Mouse (Mus musculus): ENCODE data around the gene Reep3.

Gene Reep3

DNA sequence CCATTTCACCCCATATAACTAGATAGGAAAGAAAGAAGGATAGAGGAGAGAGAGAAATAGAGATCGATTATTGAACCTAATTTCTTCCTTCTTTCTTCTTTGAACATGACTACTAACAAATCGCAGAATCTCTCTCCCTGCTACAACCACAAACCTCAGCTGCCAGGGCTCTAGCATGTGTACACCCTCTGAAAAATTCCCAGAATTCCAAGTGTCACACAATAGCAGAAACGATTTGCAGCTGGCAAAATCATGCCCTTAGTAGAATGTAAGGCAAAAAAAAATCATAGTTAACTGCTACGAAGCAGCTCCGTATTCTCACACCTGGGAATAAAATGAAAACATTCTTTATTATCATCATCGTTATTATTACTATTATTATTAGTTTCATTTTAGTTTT, 122.9 kb downstream of the Reep3 start:
- DNase-seq (ENCODE audit: low read depth, low spot score): no peak

DNA sequence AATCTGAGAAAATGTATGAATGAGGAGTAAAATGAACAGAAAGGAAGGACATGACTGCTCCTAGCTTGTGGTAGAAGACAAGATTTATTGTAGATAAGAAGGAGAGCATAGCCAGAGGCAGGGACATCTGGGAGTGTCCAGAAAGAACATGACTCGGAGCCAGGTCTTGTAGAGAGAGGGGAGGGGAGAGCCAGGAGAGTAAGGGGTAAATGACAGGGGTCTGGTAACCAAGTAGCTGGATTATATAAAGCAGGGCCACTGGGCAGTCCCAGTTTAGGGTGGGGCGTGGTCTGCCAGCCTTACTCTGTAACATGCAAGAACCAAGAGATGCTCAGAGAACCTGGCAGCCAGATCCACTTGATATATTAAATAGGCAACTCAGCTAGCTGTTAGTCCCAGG, 123.5 kb downstream of the Reep3 start:
- no peak for DNase-seq (ENCODE audit: low read depth, low spot score)

DNA sequence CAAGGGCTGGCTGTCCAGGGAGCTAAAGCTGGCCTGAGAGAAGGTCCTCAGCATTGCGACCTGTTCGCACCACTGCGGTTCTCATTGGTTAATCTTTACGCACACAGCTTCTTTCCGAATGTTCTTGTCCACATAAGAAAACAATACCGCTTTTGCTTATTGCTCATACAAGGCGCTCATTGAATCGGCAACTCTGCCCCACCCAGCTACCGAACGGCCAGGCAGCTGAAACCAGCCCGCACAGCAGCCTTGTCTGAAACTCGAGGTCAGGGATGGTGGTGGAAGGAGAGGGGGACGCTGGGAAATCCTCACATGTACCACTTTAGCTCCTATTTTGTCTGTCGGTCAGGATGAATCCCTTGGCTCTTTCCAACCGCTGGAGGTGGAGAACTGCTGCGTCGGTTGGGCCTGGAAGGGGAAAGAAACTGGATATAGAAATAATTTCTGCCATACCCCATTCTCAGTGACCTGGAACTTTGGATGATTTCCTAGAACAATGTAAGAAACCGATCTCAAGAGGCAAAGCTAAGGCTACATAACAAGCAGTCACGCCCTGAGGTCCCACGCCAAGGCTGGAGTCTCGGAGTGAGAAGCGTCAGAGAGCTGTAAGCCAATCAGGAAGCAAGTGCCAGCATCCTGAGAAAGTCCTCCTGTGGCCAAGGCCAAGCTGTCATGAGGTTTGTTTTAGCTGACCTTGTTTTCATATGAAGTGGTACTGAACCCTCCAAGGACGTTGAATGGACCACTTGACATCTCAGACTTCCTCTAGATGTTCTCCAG, 126.2 kb downstream of the Reep3 start:
- DNase-seq (ENCODE audit: low read depth, low spot score): no peak

DNA sequence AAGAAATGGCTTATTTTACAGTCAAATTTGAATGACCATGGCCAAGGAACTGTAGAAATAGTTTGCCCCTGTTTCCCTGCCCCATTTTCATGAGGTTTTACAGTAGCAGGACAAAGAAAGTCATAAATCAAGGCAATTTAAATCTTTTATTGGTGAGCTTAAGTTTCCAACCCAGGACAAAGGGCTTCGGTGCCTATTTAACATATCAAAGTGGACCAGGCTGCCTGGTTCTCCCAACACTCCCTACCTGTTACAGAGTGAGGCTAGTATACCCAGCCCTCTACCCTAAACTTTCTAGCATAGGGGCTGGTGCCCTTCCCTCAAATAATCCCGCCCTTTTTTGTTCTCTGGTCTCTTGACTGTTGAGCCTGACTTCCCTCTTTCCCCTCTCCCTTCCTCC, 127.2 kb downstream of the Reep3 start:
- no peak for DNase-seq (ENCODE audit: low read depth, low spot score)

DNA sequence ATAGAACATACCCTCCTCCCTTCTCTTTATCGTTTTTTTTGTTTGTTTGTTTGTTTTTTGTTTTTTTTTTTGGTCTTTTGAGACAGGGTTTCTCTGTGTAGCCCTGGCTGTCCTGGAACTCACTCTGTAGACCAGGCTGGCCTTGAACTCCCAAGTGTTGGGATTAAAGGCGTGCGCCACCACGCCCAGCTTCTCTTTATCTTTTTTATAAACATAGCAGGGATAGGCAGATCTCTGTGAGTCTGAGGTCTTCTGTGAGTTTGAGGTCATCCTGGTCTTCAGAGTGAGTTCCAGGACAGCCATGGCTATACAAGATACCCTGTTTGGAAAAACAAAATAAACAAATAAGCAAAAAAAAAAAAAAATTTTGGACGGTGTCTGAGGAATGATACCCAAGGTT, 127.7 kb downstream of the Reep3 start:
- no peak for DNase-seq (ENCODE audit: low read depth, low spot score)

DNA sequence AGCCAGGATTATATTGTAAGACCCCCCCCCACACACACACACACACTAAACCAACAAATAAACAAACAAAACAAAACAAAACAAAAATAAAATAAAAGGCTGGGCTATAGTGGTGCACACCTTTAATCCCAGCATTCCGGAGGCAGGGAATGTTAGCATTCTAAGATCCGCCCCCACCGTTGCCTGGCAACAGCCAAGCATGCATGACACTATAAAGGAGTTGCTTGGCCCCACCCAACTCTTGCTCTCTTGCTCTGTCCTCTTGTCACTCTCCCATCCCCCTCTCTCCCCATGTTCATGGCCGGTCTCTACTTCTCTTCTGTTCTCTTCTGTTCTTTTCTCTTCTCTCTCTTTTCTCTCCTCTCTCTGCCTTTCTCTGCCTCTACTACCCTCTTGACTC, 128.2 kb downstream of the Reep3 start:
- no peak for DNase-seq (ENCODE audit: low read depth, low spot score)

DNA sequence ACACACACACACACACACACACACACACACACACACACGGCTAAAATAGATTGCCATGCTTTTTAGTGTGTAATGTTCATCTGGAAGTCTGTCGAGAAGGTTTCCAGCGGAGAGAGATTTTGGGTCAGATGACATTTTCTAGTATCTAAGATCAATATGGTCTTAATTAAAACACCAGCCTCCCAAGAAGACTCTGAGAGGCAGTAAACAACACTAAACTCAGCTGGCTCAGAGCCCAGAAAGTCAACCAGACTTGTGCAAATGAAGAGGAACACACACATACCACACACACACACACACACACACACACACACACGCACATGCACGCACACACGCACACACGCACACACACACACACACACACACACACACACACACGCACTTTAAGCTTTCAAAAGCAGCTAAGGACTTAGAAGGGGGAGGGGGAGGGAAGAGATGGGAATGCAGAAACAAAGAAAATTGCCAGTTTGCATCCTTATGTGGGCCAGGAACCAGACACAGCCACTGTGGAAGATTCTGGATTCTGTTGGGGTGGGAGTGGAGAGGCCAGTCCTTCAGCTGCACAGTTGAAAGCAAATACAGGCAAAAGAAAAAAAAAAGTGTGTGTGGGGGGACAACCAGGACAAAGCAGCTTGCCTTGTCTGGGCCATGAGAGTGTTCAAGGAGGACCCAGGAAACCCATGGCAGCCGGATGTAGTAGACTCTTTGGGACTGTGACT, 130.2 kb downstream of the Reep3 start:
- no peak for DNase-seq (ENCODE audit: low read depth, low spot score)

DNA sequence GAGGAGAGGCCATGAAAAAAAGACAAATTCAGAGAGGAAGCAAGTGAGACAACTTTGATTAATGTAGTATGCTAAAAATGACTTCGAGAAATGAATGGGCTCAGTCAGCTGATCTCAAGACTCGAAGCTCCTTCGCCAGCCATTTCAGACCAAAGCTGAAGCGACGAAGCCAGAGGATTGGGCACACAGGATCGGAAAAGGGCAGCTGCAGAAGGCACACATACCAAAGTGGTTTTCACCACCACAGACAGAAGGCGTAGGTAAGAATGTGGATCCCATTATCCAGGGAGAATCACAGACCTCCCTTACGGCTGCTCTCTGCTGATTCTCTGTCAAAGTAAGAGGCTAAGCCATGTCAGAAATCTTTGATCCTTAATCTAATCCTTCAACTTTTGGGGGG, 136.6 kb downstream of the Reep3 start:
- no peak for DNase-seq (ENCODE audit: low read depth, low spot score)
